ENCODE assay signal across 24 mouse cellular contexts in genomic region chr15:100960958-100961357, GRCm38 (mm10).
A peak's percentile ranks its signal among the peaks of the same experiment; 100 is the strongest.
DNase-seq lines count a peak whose midpoint lies in the region; ATAC-seq and TF ChIP-seq lines count a peak whose summit lies in the region.
"Had no signal": no experiment of that assay in that cellular context is flagged by ENCODE, and none has a peak within 500 bp of the region (broad histone marks: within the 10 kb centered on the region; RNA-seq: fewer than 3 reads in every experiment).

No protein-coding gene starts in this region.

- no peak overlapping the region for H3K4me3 ChIP-seq in forebrain, postnatal 0 days (ENCODE audit: low read depth, low read length)
- no peak overlapping the region for H3K4me3 ChIP-seq in forebrain, embryonic 14.5 days (ENCODE audit: low read depth, low read length)
- H3K4me3 ChIP-seq in limb, embryonic 10.5 days: no peak overlapping the region
- H3K4me3 ChIP-seq: forebrain, embryonic 13.5 days; hindbrain, embryonic 13.5 days had no signal

- ATAC-seq in forebrain, postnatal 0 days: peak; percentile 34
- no peak for ATAC-seq in forebrain, embryonic 14.5 days
- ATAC-seq: CD4-positive, CD25-positive, alpha-beta regulatory T cell, adult 4 months; forebrain, embryonic 13.5 days; inflammation-experienced regulatory T-cells, adult 6 months; Patski had no signal

- no peak overlapping the region for H3K9ac ChIP-seq in forebrain, postnatal 0 days
- H3K9ac ChIP-seq in forebrain, embryonic 14.5 days (ENCODE audit: low read length): no peak overlapping the region
- H3K9ac ChIP-seq: forebrain, embryonic 13.5 days; hindbrain, embryonic 13.5 days had no signal

- H3K36me3 ChIP-seq in forebrain, postnatal 0 days (ENCODE audit: insufficient read depth): 0 out of 2 replicates have a peak, but pooled peaks cover 6% of the 10 kb centered on the region
- H3K36me3 ChIP-seq in forebrain, embryonic 14.5 days (ENCODE audit: control insufficient read depth, insufficient read depth, low read length): peaks cover 4% of the 10 kb centered on the region; the same call in 1 of the 2 replicates
- no peaks in the 10 kb centered on the region for H3K36me3 ChIP-seq in limb, embryonic 10.5 days

- no peaks in the 10 kb centered on the region for H3K4me1 ChIP-seq in forebrain, postnatal 0 days (ENCODE audit: insufficient read depth)
- no peaks in the 10 kb centered on the region for H3K4me1 ChIP-seq in forebrain, embryonic 14.5 days (ENCODE audit: control insufficient read depth, insufficient read depth, low read length)
- no peaks in the 10 kb centered on the region for H3K4me1 ChIP-seq in limb, embryonic 10.5 days
- H3K4me1 ChIP-seq: forebrain, embryonic 13.5 days; hindbrain, embryonic 13.5 days had no signal

- DNase-seq in forebrain, postnatal 0 days: peak; percentile 34
- no peak for DNase-seq in forebrain, embryonic 14.5 days (ENCODE audit: low spot score)
- DNase-seq in right cerebral cortex, adult 2 months (ENCODE audit: low spot score in 2 of 2): peak; percentile 60
- DNase-seq in right cerebral cortex, postnatal 4 days: no peak
- peak; percentile 24 to 58 for DNase-seq in left cerebral cortex, adult 18-20 months (ENCODE audit: low spot score in 2 of 2)
- DNase-seq in cerebellum, adult 11-12 months: no peak
- no peak for DNase-seq in adrenal gland, postnatal 14 days
- no peak for DNase-seq in limb, embryonic 10.5 days (ENCODE audit: low spot score)
- DNase-seq: adrenal gland, postnatal 10 days; heart, postnatal 10 days; kidney, adult 8-10 months; kidney, postnatal 25 days; lung, adult 18-20 months; lung, postnatal 14 days; midbrain, embryonic 14.5 days; thymus, adult 18-20 months; thymus, postnatal 4 days had no signal

- no peaks in the 10 kb centered on the region for H3K9me3 ChIP-seq in forebrain, postnatal 0 days (ENCODE audit: low read length)
- H3K9me3 ChIP-seq in forebrain, embryonic 14.5 days (replicated peaks; ENCODE audit: control insufficient read depth, low read length): no peaks in the 10 kb centered on the region
- no peaks in the 10 kb centered on the region for H3K9me3 ChIP-seq in limb, embryonic 10.5 days (replicated peaks)
- H3K9me3 ChIP-seq: forebrain, embryonic 13.5 days; hindbrain, embryonic 13.5 days had no signal

- no peak overlapping the region for H3K4me2 ChIP-seq in forebrain, postnatal 0 days (ENCODE audit: low read depth)
- no peak overlapping the region for H3K4me2 ChIP-seq in forebrain, embryonic 14.5 days (ENCODE audit: low read length)
- H3K4me2 ChIP-seq: forebrain, embryonic 13.5 days; heart, embryonic 11.5 days; hindbrain, embryonic 13.5 days; liver, embryonic 11.5 days had no signal

- no peak overlapping the region for H3K27ac ChIP-seq in forebrain, postnatal 0 days (ENCODE audit: low read depth, low read length)
- H3K27ac ChIP-seq in forebrain, embryonic 14.5 days (ENCODE audit: low read depth, low read length): no peak overlapping the region
- H3K27ac ChIP-seq in limb, embryonic 10.5 days: no peak overlapping the region
- H3K27ac ChIP-seq: forebrain, embryonic 13.5 days; hindbrain, embryonic 13.5 days had no signal

- no peak for TF ChIP-seq CTCF in forebrain, postnatal 0 days (IDR thresholded peaks at IDR 0.05; ENCODE audit: low read depth)

- no peaks in the 10 kb centered on the region for H3K27me3 ChIP-seq in forebrain, postnatal 0 days (ENCODE audit: insufficient read depth, low read length)
- H3K27me3 ChIP-seq in forebrain, embryonic 14.5 days (replicated peaks; ENCODE audit: control insufficient read depth, insufficient read depth, low read length): no peaks in the 10 kb centered on the region
- no peaks in the 10 kb centered on the region for H3K27me3 ChIP-seq in limb, embryonic 10.5 days (ENCODE audit: low read depth, poor library complexity, severe bottlenecking)
- H3K27me3 ChIP-seq: forebrain, embryonic 13.5 days; hindbrain, embryonic 13.5 days; Patski had no signal

- WGBS in forebrain, postnatal 0 days: 77% methylated on average over 6 of the region's 6 CpGs
- WGBS in forebrain, embryonic 14.5 days: 88% methylated on average over 6 of the region's 6 CpGs
- whole genome bisulfite sequencing in limb, embryonic 10.5 days: 86% methylated on average over 6 of the region's 6 CpGs

Comparison
In these comparisons a context has a peak if more than half of its experiments do, and no peak if none do; other contexts are left out.
1. DNase-seq: peak in forebrain, postnatal 0 days (single experiment), right cerebral cortex, adult 2 months (2 of 2) and left cerebral cortex, adult 18-20 months (2 of 2); none in forebrain, embryonic 14.5 days (single experiment), right cerebral cortex, postnatal 4 days (single experiment), cerebellum, adult 11-12 months (single experiment), adrenal gland, postnatal 14 days (single experiment) and limb, embryonic 10.5 days (single experiment).